Mouse (Mus musculus): ENCODE measurements around the gene Lmntd1. TPM values are rescaled to one million over a fixed set of nuclear protein-coding genes. Genes with fewer than 3 reads are reported as not detected.

Lmntd1 gene
- polyA plus RNA-seq, 1 experiment from 2014 or later = 1.1 TPM

DNA sequence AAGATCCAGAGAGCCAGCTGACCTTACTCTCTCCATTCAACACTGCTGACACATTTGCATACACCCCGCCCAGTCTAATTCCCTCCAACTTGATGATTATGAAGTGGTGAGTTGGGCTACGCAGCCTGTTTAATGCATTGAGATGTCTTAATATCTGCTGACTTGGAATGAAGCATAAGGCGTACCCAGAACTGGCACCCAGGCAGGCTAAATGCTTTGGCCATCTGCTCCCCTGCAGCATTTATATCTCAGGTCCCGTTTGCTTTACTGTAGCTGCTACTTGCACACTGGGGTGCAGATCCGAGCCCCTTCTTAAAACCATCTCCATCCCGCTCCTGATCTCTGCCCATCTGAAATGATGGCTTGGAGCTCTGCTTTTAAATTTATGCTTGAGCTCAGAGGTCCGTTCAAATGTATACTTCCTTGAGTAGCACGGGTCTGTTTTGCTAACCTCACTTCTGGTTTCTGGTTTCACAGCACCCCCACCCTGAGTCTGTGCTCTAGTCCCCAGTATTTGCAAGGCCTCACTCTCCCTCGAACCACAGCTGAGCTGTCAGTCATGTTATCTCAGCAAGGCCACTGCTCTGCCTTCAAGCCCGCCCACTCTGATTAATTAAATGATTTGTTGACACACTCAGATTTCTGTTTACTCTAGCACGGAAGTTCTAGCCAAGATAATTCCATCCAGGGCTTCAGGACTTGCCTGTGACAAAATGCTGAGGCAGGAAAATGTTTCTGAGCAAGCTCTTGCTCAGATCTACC, 15.1 kb downstream of the Lmntd1 start:
- Histone ChIP-seq H3K36me3 (no peaks in the 10 kb centered on the region), H3K4me1 (replicated peaks) (no peaks in the 10 kb centered on the region), H3K9ac (no peak overlapping the region), H3K9me3 (no peaks in the 10 kb centered on the region), H3K27ac (replicated peaks) (0 out of 2 replicates have a peak overlapping the region, but pooled peaks have one; percentile 34), H3K4me3 (no peak overlapping the region), H3K27me3 (no peaks in the 10 kb centered on the region), H3K4me2 (no peak overlapping the region)
- WGBS = 68% methylated on average over 11 of the region's 11 CpGs
- ATAC-seq (ENCODE audit: low FRiP score, low read depth) = no peak

GRCm38 (mm10) chr6:145595905-145596304, 18.2 kb downstream of the Lmntd1 start:
- H3K4me1 ChIP-seq (replicated peaks) = 0 out of 2 replicates have a peak, but pooled peaks cover 5% of the 10 kb centered on the region
- no peak overlapping the region for H3K9ac ChIP-seq
- H3K4me3 ChIP-seq = no peak overlapping the region
- no peak for ATAC-seq (ENCODE audit: low FRiP score, low read depth)
- no peaks in the 10 kb centered on the region for H3K36me3 ChIP-seq
- WGBS = 85% methylated on average over 4 of the region's 4 CpGs
- no peaks in the 10 kb centered on the region for H3K9me3 ChIP-seq
- H3K27ac ChIP-seq (replicated peaks) = no peak overlapping the region
- no peak overlapping the region for H3K4me2 ChIP-seq
- H3K27me3 ChIP-seq = no peaks in the 10 kb centered on the region

- Histone ChIP-seq H3K4me3 (no peak overlapping the region), H3K27me3 (no peaks in the 10 kb centered on the region), H3K4me1 (replicated peaks) (0 out of 2 replicates have a peak, but pooled peaks cover 5% of the 10 kb centered on the region), H3K9me3 (no peaks in the 10 kb centered on the region), H3K9ac (no peak overlapping the region), H3K4me2 (no peak overlapping the region), H3K27ac (replicated peaks) (no peak overlapping the region), H3K36me3 (no peaks in the 10 kb centered on the region)
- no peak for ATAC-seq (ENCODE audit: low FRiP score, low read depth)
- WGBS = 73% methylated on average over 7 of the region's 7 CpGs
These were observed 20.1 kb downstream of the Lmntd1 start for GRCm38 (mm10) chr6:145593991-145594390.

DNA sequence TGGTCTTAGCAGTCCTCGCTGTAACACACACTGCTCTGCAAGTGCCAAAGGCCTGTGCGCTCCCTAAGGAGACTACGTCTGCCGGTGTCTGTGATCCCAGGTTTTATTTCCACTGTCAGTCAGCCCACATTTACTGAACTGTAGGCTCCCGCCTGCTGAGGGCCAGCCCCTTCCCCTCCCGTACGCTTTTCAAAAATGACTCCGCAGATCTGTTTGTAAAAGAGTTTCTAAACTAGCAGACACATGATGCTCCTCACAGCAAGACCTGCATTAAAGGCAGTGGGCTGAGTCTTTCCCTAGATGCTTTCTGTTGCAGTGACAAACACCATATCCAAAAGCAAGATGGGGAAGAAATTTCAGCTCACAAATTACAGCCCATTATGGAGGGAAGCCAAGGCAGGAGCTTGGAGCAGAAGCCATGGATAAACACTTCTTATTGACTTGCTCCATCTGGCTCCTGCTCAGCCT, 21.6 kb downstream of the Lmntd1 start:
- ATAC-seq (ENCODE audit: low FRiP score, low read depth) = peak; percentile 51; the same call in 1 of the 2 replicates
- Histone ChIP-seq H3K27ac (replicated peaks) (0 out of 2 replicates have a peak overlapping the region, but pooled peaks have one; percentile 25), H3K4me1 (replicated peaks) (0 out of 2 replicates have a peak, but pooled peaks cover 5% of the 10 kb centered on the region), H3K4me3 (no peak overlapping the region), H3K9me3 (no peaks in the 10 kb centered on the region), H3K27me3 (no peaks in the 10 kb centered on the region), H3K4me2 (no peak overlapping the region), H3K36me3 (no peaks in the 10 kb centered on the region), H3K9ac (no peak overlapping the region)
- 52% methylated on average over 8 of the region's 8 CpGs for WGBS

DNA sequence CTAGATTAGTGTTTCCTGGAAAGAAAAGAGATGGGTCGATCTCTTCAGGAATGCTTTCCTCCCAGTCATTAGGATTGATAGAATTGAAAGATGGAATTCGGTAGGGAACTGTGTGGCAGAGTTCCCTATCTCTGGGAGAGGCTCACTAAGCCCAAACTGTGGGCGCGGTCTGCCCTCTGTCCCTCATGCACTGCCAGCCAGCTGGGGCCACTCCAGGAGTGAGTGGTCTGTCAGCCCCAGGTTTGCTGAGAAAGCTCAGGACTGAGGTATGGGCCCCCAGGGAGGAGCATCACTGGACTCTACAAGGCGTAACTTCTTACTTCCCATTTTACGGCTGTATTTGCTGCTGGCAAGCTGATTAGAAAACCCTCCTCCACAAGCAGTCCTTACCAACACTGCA, 22.1 kb downstream of the Lmntd1 start:
- Histone ChIP-seq H3K9me3 (no peaks in the 10 kb centered on the region), H3K4me3 (no peak overlapping the region), H3K4me1 (replicated peaks) (0 out of 2 replicates have a peak, but pooled peaks cover 5% of the 10 kb centered on the region), H3K9ac (no peak overlapping the region), H3K27ac (replicated peaks) (0 out of 2 replicates have a peak overlapping the region, but pooled peaks have one; percentile 25), H3K4me2 (no peak overlapping the region), H3K36me3 (no peaks in the 10 kb centered on the region), H3K27me3 (no peaks in the 10 kb centered on the region)
- 76% methylated on average over 6 of the region's 6 CpGs for WGBS
- no peak for ATAC-seq (ENCODE audit: low FRiP score, low read depth)

DNA sequence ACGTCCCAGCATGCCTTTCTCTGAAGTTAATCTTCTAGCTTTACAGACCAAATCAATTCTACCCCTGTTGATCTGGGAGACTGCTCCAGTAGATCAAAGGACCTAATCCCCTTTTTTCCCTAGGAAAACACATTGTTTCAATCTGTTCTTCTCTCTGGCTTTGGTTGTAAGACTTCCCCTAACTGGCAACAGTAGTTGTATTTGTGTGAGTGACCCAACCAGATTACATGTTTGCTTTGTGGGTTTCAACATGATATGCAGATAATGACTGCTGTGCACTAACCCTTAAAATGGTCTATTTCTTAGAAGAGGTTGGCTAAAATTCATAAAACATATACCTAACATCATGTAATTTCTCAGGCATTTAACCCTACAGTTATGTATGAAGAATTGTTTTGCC, 22.5 kb downstream of the Lmntd1 start:
- Histone ChIP-seq H3K27ac (replicated peaks) (no peak overlapping the region), H3K27me3 (no peaks in the 10 kb centered on the region), H3K9ac (no peak overlapping the region), H3K9me3 (no peaks in the 10 kb centered on the region), H3K4me2 (no peak overlapping the region), H3K4me3 (no peak overlapping the region), H3K4me1 (replicated peaks) (0 out of 2 replicates have a peak, but pooled peaks cover 5% of the 10 kb centered on the region), H3K36me3 (no peaks in the 10 kb centered on the region)
- no peak for ATAC-seq (ENCODE audit: low FRiP score, low read depth)
- WGBS = 80% methylated on average over 1 of the region's 1 CpGs

DNA sequence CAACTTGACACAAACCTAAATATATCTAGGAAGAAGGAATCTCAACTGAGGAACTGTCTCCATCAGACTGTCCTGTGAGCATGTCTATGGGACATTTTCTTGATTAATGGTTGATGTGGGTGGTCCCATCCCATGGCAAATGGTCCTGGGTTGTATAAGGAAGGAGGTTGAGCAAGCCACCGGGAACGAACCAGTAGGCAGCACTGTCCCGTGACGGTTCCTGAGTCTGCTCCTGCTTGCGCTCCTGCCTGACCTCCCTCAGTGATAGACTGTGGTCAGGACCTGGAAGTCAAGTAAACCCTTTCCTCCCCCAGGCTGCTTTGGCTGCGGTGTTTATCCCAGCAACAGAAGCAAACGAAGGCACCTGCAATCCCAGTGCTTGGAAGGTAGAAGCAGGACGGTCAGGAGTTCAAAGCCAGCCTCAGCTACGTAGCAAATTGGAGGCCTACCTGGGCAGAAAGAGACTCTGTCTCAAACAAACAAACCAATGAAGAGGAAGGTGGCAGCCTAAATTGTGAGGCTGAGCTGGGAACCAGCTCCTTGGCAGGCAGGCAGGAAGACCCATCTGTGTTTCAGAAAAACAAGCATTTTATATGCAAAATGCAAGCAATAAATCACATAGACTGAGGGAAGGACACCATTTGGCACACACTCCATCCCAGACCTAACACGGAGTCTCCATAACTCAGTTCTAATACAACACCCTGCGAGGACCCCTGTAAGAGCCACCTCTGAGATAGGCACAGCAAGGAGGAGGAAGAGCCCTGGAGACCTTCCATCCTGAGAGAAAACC, 23.4 kb downstream of the Lmntd1 start:
- Histone ChIP-seq H3K27ac (replicated peaks) (no peak overlapping the region), H3K36me3 (no peaks in the 10 kb centered on the region), H3K27me3 (no peaks in the 10 kb centered on the region), H3K4me1 (replicated peaks) (0 out of 2 replicates have a peak, but pooled peaks cover 6% of the 10 kb centered on the region), H3K9ac (no peak overlapping the region), H3K4me3 (no peak overlapping the region), H3K4me2 (no peak overlapping the region), H3K9me3 (no peaks in the 10 kb centered on the region)
- no peak for ATAC-seq (ENCODE audit: low FRiP score, low read depth)
- WGBS = 78% methylated on average over 11 of the region's 11 CpGs

GRCm38 (mm10) chr6:145585052-145585973, 28.8 kb downstream of the Lmntd1 start:
- Histone ChIP-seq H3K27me3 (no peaks in the 10 kb centered on the region), H3K9ac (no peak overlapping the region), H3K4me1 (replicated peaks) (peaks cover 13% of the 10 kb centered on the region), H3K27ac (replicated peaks) (peak overlapping the region; percentile 64), H3K9me3 (no peaks in the 10 kb centered on the region), H3K36me3 (no peaks in the 10 kb centered on the region), H3K4me2 (peak overlapping the region; percentile 38), H3K4me3 (no peak overlapping the region)
- 41% methylated on average over 21 of the region's 21 CpGs for WGBS
- peak; percentile 80 for ATAC-seq (ENCODE audit: low FRiP score, low read depth)

- Histone ChIP-seq H3K36me3 (no peaks in the 10 kb centered on the region), H3K4me3 (no peak overlapping the region), H3K4me2 (no peak overlapping the region), H3K27ac (replicated peaks) (no peak overlapping the region), H3K4me1 (replicated peaks) (peaks cover 22% of the 10 kb centered on the region), H3K9ac (no peak overlapping the region), H3K27me3 (no peaks in the 10 kb centered on the region), H3K9me3 (no peaks in the 10 kb centered on the region)
- no peak for ATAC-seq (ENCODE audit: low FRiP score, low read depth)
- WGBS = 59% methylated on average over 10 of the region's 10 CpGs
These were observed 32.6 kb downstream of the Lmntd1 start for GRCm38 (mm10) chr6:145581366-145582170.

DNA sequence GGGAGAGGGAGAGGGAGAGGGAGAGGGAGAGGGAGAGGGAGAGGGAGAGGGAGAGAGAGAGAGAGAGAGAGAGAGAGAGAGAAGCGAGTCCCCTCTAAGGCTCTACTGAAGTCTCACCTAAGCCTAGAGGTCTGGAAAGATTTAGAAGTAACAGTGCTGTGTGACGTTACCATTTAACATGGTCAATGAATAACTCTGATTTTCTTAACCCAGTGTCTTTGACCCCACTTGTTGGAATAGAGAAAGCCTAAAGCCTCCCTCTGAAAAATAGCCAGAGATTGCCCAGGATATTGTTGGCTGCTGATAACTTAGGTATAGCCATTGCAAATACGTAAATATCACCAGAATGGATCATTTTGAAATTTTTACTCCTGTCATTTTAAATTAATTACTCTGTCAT, 34.4 kb downstream of the Lmntd1 start:
- Histone ChIP-seq H3K4me1 (replicated peaks) (peaks cover 13% of the 10 kb centered on the region), H3K27me3 (no peaks in the 10 kb centered on the region), H3K9me3 (no peaks in the 10 kb centered on the region), H3K9ac (no peak overlapping the region), H3K27ac (replicated peaks) (no peak overlapping the region), H3K4me3 (no peak overlapping the region), H3K4me2 (no peak overlapping the region), H3K36me3 (no peaks in the 10 kb centered on the region)
- WGBS = 84% methylated on average over 3 of the region's 3 CpGs
- no peak for ATAC-seq (ENCODE audit: low FRiP score, low read depth)

All from hindbrain, embryonic 15.5 days (tissue).